Mouse (Mus musculus) forebrain, embryonic 12.5 days (tissue): ENCODE measurements around the gene Zic2. TPM values are rescaled to one million over a fixed set of nuclear protein-coding genes. Genes with fewer than 3 reads are reported as not detected.

Experiments used
- ATAC-seq: fragments of 200-750 bp; cut with Nextera tagmentation; 2 replicates; pipeline ENCODE4 v1.8.0; 2017; ENCODE audit warnings: moderate TSS enrichment; ENCODE audit not compliant: low FRiP score
- H3K27ac ChIP-seq: fragments of 300-500 bp; sonication (generic); 2 replicates; pipeline ENCODE4 v1.5.1; 2016; ENCODE audit warnings: mild to moderate bottlenecking
- H3K27me3 ChIP-seq: fragments of 300-500 bp; sonication (generic); 2 replicates; pipeline ENCODE4 v1.6.1; 2016; ENCODE audit warnings: mild to moderate bottlenecking
- H3K36me3 ChIP-seq: fragments of 300-500 bp; sonication (generic); replicated peaks from 2 replicates; pipeline ENCODE4 v1.6.1; 2016; ENCODE audit warnings: mild to moderate bottlenecking
- H3K4me1 ChIP-seq: fragments of 300-500 bp; sonication (generic); 2 replicates; pipeline ENCODE4 v1.6.1; 2016
- H3K4me2 ChIP-seq: fragments of 300-500 bp; sonication (generic); 2 replicates; pipeline ENCODE4 v1.6.1; 2016; ENCODE audit warnings: mild to moderate bottlenecking, moderate library complexity
- H3K4me3 ChIP-seq: fragments of 300-500 bp; sonication (generic); replicated peaks from 2 replicates; pipeline ENCODE4 v1.5.1; 2016; ENCODE audit warnings: mild to moderate bottlenecking
- H3K9ac ChIP-seq: fragments of 300-500 bp; sonication (generic); 2 replicates; pipeline ENCODE4 v1.6.1; 2016; ENCODE audit warnings: mild to moderate bottlenecking
- H3K9me3 ChIP-seq: fragments of 300-500 bp; sonication (generic); 2 replicates; pipeline ENCODE4 v1.6.1; 2016
- WGBS: fragments of 180-500 bp; shearing (Covaris S2); methylation state at CpG from one replicate; pipeline ENCODE4 v1.1.7; 2016; 5-methylcytosine and 5-hydroxymethylcytosine counted together
- polyA plus RNA-seq: library from polyadenylated mRNA; unstranded; fragments of >200 nt; fragmentation: Nextera tagmentation; extraction: Ambion mirVana; gene quantifications from 2 replicates; pipeline ENCODE4 v1.2.1, GENCODE M21; 2016

Zic2 gene
- polyA plus RNA-seq, 1 experiment from 2014 or later, result 16.3 TPM

- H3K27ac ChIP-seq, result peak within 1 kb of the TSS; percentile 77
- H3K4me2 ChIP-seq, result peak within 1 kb of the TSS; percentile 60
- no peaks in the 10 kb centered on the region for H3K36me3 ChIP-seq
- H3K4me1 ChIP-seq, result peaks cover 19% of the 10 kb centered on the region
- peak; percentile 70 for ATAC-seq
- WGBS, result 1% methylated on average over 51 of the region's 51 CpGs
- peaks cover 40% of the 10 kb centered on the region for H3K27me3 ChIP-seq
- peak within 1 kb of the TSS; percentile 55 for H3K9ac ChIP-seq
- 0 out of 2 replicates have a peak, but pooled peaks cover 7% of the 10 kb centered on the region for H3K9me3 ChIP-seq
- H3K4me3 ChIP-seq, result peak within 1 kb of the TSS; percentile 38
These were observed 15.4 kb downstream of the Zic2 start, which contains the start of gene Gm10837 for GRCm38 (mm10) chr14:122490441-122491328. TSS of gene Gm10837 (plus strand) at chr14:122490586.

- no peak overlapping the region for H3K4me3 ChIP-seq
- no peak overlapping the region for H3K27ac ChIP-seq
- 0 out of 2 replicates have a peak, but pooled peaks cover 7% of the 10 kb centered on the region for H3K9me3 ChIP-seq
- no peak overlapping the region for H3K9ac ChIP-seq
- peaks cover 17% of the 10 kb centered on the region for H3K4me1 ChIP-seq
- 55% methylated on average over 6 of the region's 6 CpGs for WGBS
- H3K36me3 ChIP-seq, result no peaks in the 10 kb centered on the region
- no peak for ATAC-seq
- peaks cover 37% of the 10 kb centered on the region for H3K27me3 ChIP-seq
- H3K4me2 ChIP-seq, result no peak overlapping the region
These were observed 16.3 kb downstream of the Zic2 start for GRCm38 (mm10) chr14:122491521-122491920.

- Histone ChIP-seq H3K27me3 (peaks cover 37% of the 10 kb centered on the region), H3K27ac (no peak overlapping the region), H3K4me1 (peaks cover 17% of the 10 kb centered on the region), H3K9ac (no peak overlapping the region), H3K4me2 (no peak overlapping the region), H3K9me3 (0 out of 2 replicates have a peak, but pooled peaks cover 7% of the 10 kb centered on the region), H3K36me3 (no peaks in the 10 kb centered on the region), H3K4me3 (no peak overlapping the region)
- 66% methylated on average over 1 of the region's 1 CpGs for WGBS
- ATAC-seq, result no peak
These were observed 16.8 kb downstream of the Zic2 start for GRCm38 (mm10) chr14:122492015-122492414.

- ATAC-seq, result no peak
- WGBS, result 33% methylated on average over 2 of the region's 2 CpGs
- no peaks in the 10 kb centered on the region for H3K9me3 ChIP-seq
These were observed 33.8 kb downstream of the Zic2 start for GRCm38 (mm10) chr14:122509058-122509457.

GRCm38 (mm10) chr14:122511519-122511918 lies 36.3 kb downstream of the Zic2 start:
- ATAC-seq, result no peak

More at GRCm38 (mm10) chr14:122509058-122509457, 33.8 kb downstream of the Zic2 start:
- H3K4me2 ChIP-seq, result no peak overlapping the region
- no peak overlapping the region for H3K4me3 ChIP-seq
- no peak overlapping the region for H3K9ac ChIP-seq
- H3K27me3 ChIP-seq, result no peaks in the 10 kb centered on the region; the same call in 1 of the 2 replicates
- no peaks in the 10 kb centered on the region for H3K36me3 ChIP-seq
- H3K4me1 ChIP-seq, result no peaks in the 10 kb centered on the region
- H3K27ac ChIP-seq, result no peak overlapping the region

GRCm38 (mm10) chr14:122513511-122514036 lies 38.3 kb downstream of the Zic2 start:
- no peaks in the 10 kb centered on the region for H3K36me3 ChIP-seq
- no peak for ATAC-seq
- no peaks in the 10 kb centered on the region for H3K9me3 ChIP-seq
- no peak overlapping the region for H3K9ac ChIP-seq
- H3K27ac ChIP-seq, result no peak overlapping the region
- no peaks in the 10 kb centered on the region for H3K4me1 ChIP-seq
- H3K4me3 ChIP-seq, result no peak overlapping the region
- 78% methylated on average over 1 of the region's 1 CpGs for whole genome bisulfite sequencing
- no peak overlapping the region for H3K4me2 ChIP-seq
- H3K27me3 ChIP-seq, result no peaks in the 10 kb centered on the region; the same call in 1 of the 2 replicates

More at GRCm38 (mm10) chr14:122511519-122511918, 36.3 kb downstream of the Zic2 start:
- WGBS, result 79% methylated on average over 3 of the region's 3 CpGs
- Histone ChIP-seq H3K4me2 (no peak overlapping the region), H3K9ac (no peak overlapping the region), H3K4me1 (no peaks in the 10 kb centered on the region), H3K36me3 (no peaks in the 10 kb centered on the region), H3K4me3 (no peak overlapping the region), H3K27ac (no peak overlapping the region), H3K27me3 (no peaks in the 10 kb centered on the region; the same call in 1 of the 2 replicates), H3K9me3 (no peaks in the 10 kb centered on the region)

- 81% methylated on average over 4 of the region's 4 CpGs for WGBS
- H3K9me3 ChIP-seq, result no peaks in the 10 kb centered on the region
- H3K4me3 ChIP-seq, result no peak overlapping the region
- H3K4me2 ChIP-seq, result no peak overlapping the region
- H3K36me3 ChIP-seq, result no peaks in the 10 kb centered on the region
- peaks cover under 1% of the 10 kb centered on the region for H3K4me1 ChIP-seq
- ATAC-seq, result no peak
- no peaks in the 10 kb centered on the region for H3K27me3 ChIP-seq
- H3K27ac ChIP-seq, result no peak overlapping the region
- H3K9ac ChIP-seq, result no peak overlapping the region
These were observed 53.2 kb downstream of the Zic2 start for GRCm38 (mm10) chr14:122528475-122528874.

Other genes starting within 250 kb of the Zic2 start
- 1.6 and 2.1 TPM in 2 replicates for gene Gm5089, start 24.3 kb upstream of the Zic2 start, polyA plus RNA-seq
- 18.6 and 25.8 TPM in 2 replicates for gene Zic5, start 9.8 kb upstream of the Zic2 start, polyA plus RNA-seq
- 0.36 and 0.59 TPM in 2 replicates for gene Gm10837, start 15.2 kb downstream of the Zic2 start, polyA plus RNA-seq
- gene Pcca, start 58.9 kb downstream of the Zic2 start, polyA plus RNA-seq, result 34.7 and 38.6 TPM in 2 replicates